Mouse (Mus musculus) heart, embryonic 15.5 days (tissue): ENCODE results near the gene Patj. TPM values are rescaled to one million over a fixed set of nuclear protein-coding genes. Genes with fewer than 3 reads are reported as not detected.

ENCODE experiments used
- ATAC-seq: fragments of 200-750 bp; cut with Nextera tagmentation; replicated peaks from 2 replicates; pipeline ENCODE4 v1.8.0; 2017; ENCODE audit warnings: low read depth, moderate TSS enrichment; ENCODE audit not compliant: insufficient number of reproducible peaks, insufficient read depth, low FRiP score
- H3K27ac ChIP-seq: fragments of 300-500 bp; sonication (generic); 2 replicates; pipeline ENCODE4 v1.5.1; 2015; ENCODE audit warnings: mild to moderate bottlenecking, inconsistent platforms
- H3K27me3 ChIP-seq: fragments of 300-500 bp; sonication (generic); 2 replicates; pipeline ENCODE4 v1.6.1; 2015; ENCODE audit warnings: inconsistent platforms
- H3K36me3 ChIP-seq: fragments of 300-500 bp; sonication (generic); 2 replicates; pipeline ENCODE4 v1.6.1; 2015; ENCODE audit warnings: mild to moderate bottlenecking, inconsistent platforms
- H3K4me1 ChIP-seq: fragments of 300-500 bp; sonication (generic); replicated peaks from 2 replicates; pipeline ENCODE4 v1.6.1; 2015; ENCODE audit warnings: inconsistent platforms
- H3K4me2 ChIP-seq: fragments of 300-500 bp; sonication (generic); 2 replicates; pipeline ENCODE4 v1.6.1; 2015; ENCODE audit warnings: inconsistent platforms, mild to moderate bottlenecking, moderate library complexity
- H3K4me3 ChIP-seq: fragments of 300-500 bp; sonication (generic); 2 replicates; pipeline ENCODE4 v1.5.1; 2015; ENCODE audit warnings: mild to moderate bottlenecking, inconsistent platforms
- H3K9ac ChIP-seq: fragments of 300-500 bp; sonication (generic); 2 replicates; pipeline ENCODE4 v1.6.1; 2015; ENCODE audit warnings: mild to moderate bottlenecking, inconsistent platforms
- H3K9me3 ChIP-seq: fragments of 300-500 bp; sonication (generic); replicated peaks from 2 replicates; pipeline ENCODE4 v1.6.1; 2016; ENCODE audit warnings: inconsistent platforms
- WGBS: fragments of 180-500 bp; shearing (Covaris S2); methylation state at CpG from one replicate; pipeline ENCODE4 v1.1.7; 2015; ENCODE audit warnings: mixed read lengths; 5-methylcytosine and 5-hydroxymethylcytosine counted together
- polyA plus RNA-seq: library from polyadenylated mRNA; unstranded; fragments of >200 nt; fragmentation: Nextera tagmentation; extraction: Ambion mirVana; gene quantifications from 2 replicates; pipeline ENCODE4 v1.2.1, GENCODE M21; 2015

The Patj gene
- polyA plus RNA-seq, 1 experiment from 2014 or later: 5.9 TPM

GRCm38 (mm10) chr4:98727959-98728347 is 332.4 kb downstream of the Patj start:
- Histone ChIP-seq H3K36me3 (no peaks in the 10 kb centered on the region), H3K4me3 (peak overlapping the region; percentile 36), H3K27me3 (peaks cover 9% of the 10 kb centered on the region; the same call in 1 of the 2 replicates), H3K4me2 (peak overlapping the region; percentile 69), H3K27ac (no peak overlapping the region), H3K9me3 (no peaks in the 10 kb centered on the region), H3K4me1 (peaks cover 20% of the 10 kb centered on the region), H3K9ac (no peak overlapping the region)
- 4% methylated on average over 10 of the region's 10 CpGs for WGBS
- ATAC-seq: 0 out of 2 replicates have a peak, but pooled peaks have one; percentile 27

GRCm38 (mm10) chr4:98728716-98729115 is 333.1 kb downstream of the Patj start:
- Histone ChIP-seq H3K9me3 (no peaks in the 10 kb centered on the region), H3K4me2 (no peak overlapping the region), H3K4me1 (peaks cover 20% of the 10 kb centered on the region), H3K9ac (no peak overlapping the region), H3K4me3 (no peak overlapping the region), H3K36me3 (no peaks in the 10 kb centered on the region), H3K27ac (no peak overlapping the region), H3K27me3 (peaks cover 9% of the 10 kb centered on the region; the same call in 1 of the 2 replicates)
- WGBS: 43% methylated on average over 7 of the region's 7 CpGs
- no peak for ATAC-seq

- no peak for ATAC-seq
- H3K4me1 ChIP-seq: no peaks in the 10 kb centered on the region
- H3K27me3 ChIP-seq: 0 out of 2 replicates have a peak, but pooled peaks cover 4% of the 10 kb centered on the region
- 90% methylated on average over 16 of the region's 16 CpGs for WGBS
- no peaks in the 10 kb centered on the region for H3K9me3 ChIP-seq
- no peak overlapping the region for H3K4me2 ChIP-seq
- no peaks in the 10 kb centered on the region for H3K36me3 ChIP-seq
- H3K4me3 ChIP-seq: no peak overlapping the region
- H3K27ac ChIP-seq: no peak overlapping the region
- H3K9ac ChIP-seq: no peak overlapping the region
Observed at GRCm38 (mm10) chr4:98733660-98734059, 338.1 kb downstream of the Patj start.

GRCm38 (mm10) chr4:98739753-98740152 is 344.2 kb downstream of the Patj start:
- peaks cover 3% of the 10 kb centered on the region; the same call in 1 of the 2 replicates for H3K4me1 ChIP-seq
- 41% methylated on average over 2 of the region's 2 CpGs for WGBS
- no peaks in the 10 kb centered on the region for H3K9me3 ChIP-seq
- H3K27ac ChIP-seq: no peak overlapping the region
- H3K9ac ChIP-seq: no peak overlapping the region
- H3K4me2 ChIP-seq: no peak overlapping the region
- no peak for ATAC-seq
- no peaks in the 10 kb centered on the region for H3K36me3 ChIP-seq
- H3K27me3 ChIP-seq: no peaks in the 10 kb centered on the region
- no peak overlapping the region for H3K4me3 ChIP-seq

- Histone ChIP-seq H3K9me3 (no peaks in the 10 kb centered on the region), H3K4me1 (peaks cover 3% of the 10 kb centered on the region; the same call in 1 of the 2 replicates), H3K27ac (no peak overlapping the region), H3K4me2 (no peak overlapping the region), H3K36me3 (no peaks in the 10 kb centered on the region), H3K9ac (no peak overlapping the region), H3K4me3 (no peak overlapping the region), H3K27me3 (no peaks in the 10 kb centered on the region)
- 53% methylated on average over 3 of the region's 3 CpGs for WGBS
- no peak for ATAC-seq
Observed at GRCm38 (mm10) chr4:98743209-98743905, 347.8 kb downstream of the Patj start.

GRCm38 (mm10) chr4:98743906-98744210 is 348.3 kb downstream of the Patj start:
- no peaks in the 10 kb centered on the region for H3K27me3 ChIP-seq
- H3K9ac ChIP-seq: no peak overlapping the region
- H3K4me1 ChIP-seq: peaks cover 3% of the 10 kb centered on the region; the same call in 1 of the 2 replicates
- H3K27ac ChIP-seq: no peak overlapping the region
- no peak overlapping the region for H3K4me2 ChIP-seq
- no peak for ATAC-seq
- H3K4me3 ChIP-seq: no peak overlapping the region
- H3K9me3 ChIP-seq: no peaks in the 10 kb centered on the region
- WGBS: 24% methylated on average over 7 of the region's 7 CpGs
- H3K36me3 ChIP-seq: no peaks in the 10 kb centered on the region

- H3K4me3 ChIP-seq: no peak overlapping the region
- no peak overlapping the region for H3K9ac ChIP-seq
- H3K4me2 ChIP-seq: no peak overlapping the region
Observed at GRCm38 (mm10) chr4:98754456-98754855, 358.9 kb downstream of the Patj start.

GRCm38 (mm10) chr4:98756141-98756540 is 360.6 kb downstream of the Patj start:
- no peak for ATAC-seq
- peaks cover 4% of the 10 kb centered on the region; the same call in 1 of the 2 replicates for H3K4me1 ChIP-seq
- H3K4me3 ChIP-seq: no peak overlapping the region
- no peaks in the 10 kb centered on the region for H3K36me3 ChIP-seq
- no peak overlapping the region for H3K27ac ChIP-seq
- H3K9ac ChIP-seq: no peak overlapping the region
- H3K9me3 ChIP-seq: no peaks in the 10 kb centered on the region
- no peaks in the 10 kb centered on the region for H3K27me3 ChIP-seq
- H3K4me2 ChIP-seq: no peak overlapping the region
- 68% methylated on average over 11 of the region's 11 CpGs for WGBS

More at GRCm38 (mm10) chr4:98754456-98754855, 358.9 kb downstream of the Patj start:
- 73% methylated on average over 4 of the region's 4 CpGs for WGBS
- H3K27me3 ChIP-seq: no peaks in the 10 kb centered on the region
- H3K4me1 ChIP-seq: peaks cover 4% of the 10 kb centered on the region; the same call in 1 of the 2 replicates
- no peaks in the 10 kb centered on the region for H3K9me3 ChIP-seq
- no peak for ATAC-seq
- H3K36me3 ChIP-seq: no peaks in the 10 kb centered on the region
- no peak overlapping the region for H3K27ac ChIP-seq

- peak overlapping the region; percentile 21; the same call in 1 of the 2 replicates for H3K27ac ChIP-seq
- ATAC-seq: peak; percentile 45
- no peak overlapping the region for H3K4me3 ChIP-seq
- no peak overlapping the region for H3K4me2 ChIP-seq
- no peaks in the 10 kb centered on the region for H3K36me3 ChIP-seq
- no peaks in the 10 kb centered on the region for H3K27me3 ChIP-seq
- peaks cover 4% of the 10 kb centered on the region; the same call in 1 of the 2 replicates for H3K4me1 ChIP-seq
- H3K9ac ChIP-seq: no peak overlapping the region
- H3K9me3 ChIP-seq: no peaks in the 10 kb centered on the region
- WGBS: 56% methylated on average over 4 of the region's 4 CpGs
Observed at GRCm38 (mm10) chr4:98758012-98758821, 362.6 kb downstream of the Patj start.

GRCm38 (mm10) chr4:98758872-98759518 is 363.4 kb downstream of the Patj start:
- Histone ChIP-seq H3K9me3 (no peaks in the 10 kb centered on the region), H3K4me3 (no peak overlapping the region), H3K4me2 (no peak overlapping the region), H3K36me3 (no peaks in the 10 kb centered on the region), H3K4me1 (peaks cover 4% of the 10 kb centered on the region; the same call in 1 of the 2 replicates), H3K27me3 (no peaks in the 10 kb centered on the region), H3K27ac (no peak overlapping the region), H3K9ac (no peak overlapping the region)
- no peak for ATAC-seq
- WGBS: 58% methylated on average over 3 of the region's 3 CpGs
